Mouse (Mus musculus): Measurements from ENCODE around the gene Batf. TPM values are rescaled to one million over a fixed set of nuclear protein-coding genes. Genes with fewer than 3 reads are reported as not detected.

Batf gene
- polyA plus RNA-seq (2015; fragmentation: Nextera tagmentation; extraction: Ambion mirVana) = 1.2 and 1.4 TPM in 2 replicates

GRCm38 (mm10) chr12:85686466-85687216 lies at the start of gene Batf:
Gene Batf (plus strand): TSS chr12:85686669.

GRCm38 (mm10) chr12:85745827-85746695 lies 59.6 kb downstream of the Batf start, which contains the start of gene Flvcr2:
Gene Flvcr2 (plus strand): TSS chr12:85746539.

Small RNA genes lying within 50 kb of the gene (microRNA-seq; reads per million reads assigned to microRNA genes)
- 0 reads per million in 2 experiments for gene Gm47285

Other genes starting within 250 kb of the Batf start
- gene Fos, start 212.8 kb upstream of the Batf start, polyA plus RNA-seq (2015; fragmentation: Nextera tagmentation; extraction: Ambion mirVana) = 10.3 and 23.9 TPM in 2 replicates
- gene Jdp2, start 87.6 kb upstream of the Batf start, polyA plus RNA-seq (2015; fragmentation: Nextera tagmentation; extraction: Ambion mirVana) = 0.69 and 0.87 TPM in 2 replicates
- gene Flvcr2, start 59.9 kb downstream of the Batf start, polyA plus RNA-seq (2015; fragmentation: Nextera tagmentation; extraction: Ambion mirVana) = 1.0 and 1.6 TPM in 2 replicates
- 26.0 and 32.9 TPM in 2 replicates for gene Erg28, start 137.9 kb downstream of the Batf start, polyA plus RNA-seq (2015; fragmentation: Nextera tagmentation; extraction: Ambion mirVana)
- gene Ttll5, start 138.0 kb downstream of the Batf start, polyA plus RNA-seq (2015; fragmentation: Nextera tagmentation; extraction: Ambion mirVana) = 5.2 and 5.3 TPM in 2 replicates